Mouse (Mus musculus) CH12.LX (cell line): ENCODE measurements around the gene Kif1c. TPM values are rescaled to one million over a fixed set of nuclear protein-coding genes. Genes with fewer than 3 reads are reported as not detected.

ENCODE experiments used
- DNase-seq: peaks from one replicate; pipeline ENCODE4 v3.0.0-alpha.2; 2013; ENCODE audit errors: extremely low read depth
- H3K27ac ChIP-seq: 2 replicates; pipeline ENCODE4 v1.5.1; 2012; ENCODE audit warnings: low read depth, mild to moderate bottlenecking, control low read depth, moderate library complexity; ENCODE audit not compliant: insufficient read depth
- H3K27me3 ChIP-seq: replicated peaks from 2 replicates; pipeline ENCODE3; 2012; ENCODE audit warnings: inconsistent platforms
- H3K36me3 ChIP-seq, 2 experiments: replicated peaks in 1 of 2; 2 replicates each; pipeline versions ENCODE3 to v1.6.1; 2012; ENCODE audit warnings: inconsistent platforms in 1 of 2, low read length in 1 of 2, mild to moderate bottlenecking in 1 of 2, mixed read lengths in 1 of 2, moderate library complexity in 1 of 2; ENCODE audit not compliant: control insufficient read depth in 1 of 2, insufficient read depth in 1 of 2
- H3K4me1 ChIP-seq, 2 experiments: 2 replicates each; pipeline ENCODE4 v1.6.1; 2012; ENCODE audit warnings: inconsistent platforms in 1 of 2, moderate library complexity in 1 of 2; ENCODE audit not compliant: insufficient read depth in 2 of 2, control insufficient read depth in 1 of 2
- H3K4me2 ChIP-seq: 2 replicates; pipeline ENCODE4 v1.6.1; 2012; ENCODE audit warnings: low read depth, mild to moderate bottlenecking, control low read depth; ENCODE audit not compliant: poor library complexity, insufficient read depth, severe bottlenecking
- H3K4me3 ChIP-seq, 3 experiments: fragments of 150-350 bp in 1 of 3; sonication (generic) in 1 of 3; replicated peaks in 1 of 3; 2 replicates each; pipeline versions ENCODE3 to v1.5.1; 2011 to 2012; ENCODE audit warnings: low read depth in 2 of 3, low read length in 2 of 3, mild to moderate bottlenecking in 2 of 3, moderate library complexity in 2 of 3, control low read depth in 1 of 3, improper control_type of control experiment in 1 of 3, inconsistent platforms in 1 of 3, mixed read lengths in 1 of 3; ENCODE audit not compliant: poor library complexity in 1 of 3
- H3K79me2 ChIP-seq: replicated peaks from 2 replicates; pipeline ENCODE4 v1.6.1; 2012; ENCODE audit warnings: mild to moderate bottlenecking, moderate library complexity; ENCODE audit not compliant: control insufficient read depth, poor library complexity, insufficient read depth, severe bottlenecking; ENCODE audit errors: extremely low read depth
- H3K9ac ChIP-seq: 2 replicates; pipeline ENCODE4 v1.6.1; 2012; ENCODE audit warnings: low read depth, mild to moderate bottlenecking, control low read depth, moderate library complexity; ENCODE audit not compliant: insufficient read depth
- H3K9me3 ChIP-seq: replicated peaks from 2 replicates; pipeline ENCODE3; 2012; ENCODE audit warnings: low read length, inconsistent platforms, mixed read lengths
- BHLHE40 ChIP-seq: IDR thresholded peaks from 2 replicates; pipeline ENCODE4 v1.6.1; 2011; ENCODE audit warnings: mild to moderate bottlenecking, low read depth, low read length, improper control_type of control experiment
- CHD1 ChIP-seq: IDR thresholded peaks from 2 replicates; pipeline ENCODE4 v1.6.1; 2012; ENCODE audit warnings: low read depth, low read length, improper control_type of control experiment, inconsistent platforms
- CHD2 ChIP-seq: IDR thresholded peaks from 2 replicates; pipeline ENCODE4 v1.6.1; 2011; ENCODE audit warnings: low read length, improper control_type of control experiment
- CTCF ChIP-seq, 2 experiments: IDR thresholded peaks in 1 of 2; conservative IDR thresholded peaks in 1 of 2; 2 replicates each; pipeline ENCODE4 v1.5.1; 2011 to 2012; ENCODE audit warnings: low read depth in 2 of 2, low read length in 2 of 2, improper control_type of control experiment in 1 of 2, inconsistent platforms in 1 of 2, mild to moderate bottlenecking in 1 of 2, moderate library complexity in 1 of 2
- EP300 ChIP-seq: IDR thresholded peaks from 2 replicates; pipeline ENCODE4 v1.6.1; 2011; ENCODE audit warnings: low read length, improper control_type of control experiment
- GABPA ChIP-seq: IDR thresholded peaks from 2 replicates; pipeline ENCODE4 v1.6.1; 2012; ENCODE audit warnings: low read depth, low read length, improper control_type of control experiment, inconsistent platforms; ENCODE audit not compliant: insufficient replicate concordance
- IRF4 ChIP-seq: IDR thresholded peaks from 2 replicates; pipeline ENCODE4 v1.6.1; 2014; ENCODE audit warnings: low read depth, mild to moderate bottlenecking, inconsistent platforms, low read length, improper control_type of control experiment
- JUND ChIP-seq: conservative IDR thresholded peaks from 2 replicates; pipeline ENCODE4 v1.6.1; 2011; ENCODE audit warnings: low read depth, low read length, improper control_type of control experiment
- KAT2A ChIP-seq: IDR thresholded peaks from 2 replicates; pipeline ENCODE4 v1.6.1; 2012; ENCODE audit warnings: low read length, improper control_type of control experiment, inconsistent platforms; ENCODE audit not compliant: insufficient replicate concordance
- MAX ChIP-seq: IDR thresholded peaks from 2 replicates; pipeline ENCODE4 v1.6.1; 2011; ENCODE audit warnings: low read length, improper control_type of control experiment
- MAZ ChIP-seq: IDR thresholded peaks from 2 replicates; pipeline ENCODE4 v1.6.1; 2012; ENCODE audit warnings: low read depth, mild to moderate bottlenecking, inconsistent platforms, low read length, improper control_type of control experiment, moderate library complexity
- MXI1 ChIP-seq: IDR thresholded peaks from 2 replicates; pipeline ENCODE4 v1.6.1; 2011; ENCODE audit warnings: mild to moderate bottlenecking, low read depth, low read length, improper control_type of control experiment
- MYC ChIP-seq: IDR thresholded peaks from 2 replicates; pipeline ENCODE4 v1.6.1; 2011; ENCODE audit warnings: low read depth, mild to moderate bottlenecking, improper control_type of control experiment, low read length
- NELFE ChIP-seq: IDR thresholded peaks from 2 replicates; pipeline ENCODE4 v1.6.1; 2011; ENCODE audit warnings: low read depth, low read length, improper control_type of control experiment
- PAX5 ChIP-seq: IDR thresholded peaks from 2 replicates; pipeline ENCODE4 v1.6.1; 2012; ENCODE audit warnings: low read length, inconsistent platforms, mixed read lengths
- POLR2AphosphoS2 ChIP-seq: IDR thresholded peaks from 2 replicates; pipeline ENCODE4 v1.6.1; 2011; ENCODE audit warnings: low read depth, low read length, improper control_type of control experiment
- RAD21 ChIP-seq: IDR thresholded peaks from 2 replicates; pipeline ENCODE4 v1.6.1; 2011; ENCODE audit warnings: low read depth, mild to moderate bottlenecking, low read length, improper control_type of control experiment, moderate library complexity
- RCOR1 ChIP-seq: conservative IDR thresholded peaks from 2 replicates; pipeline ENCODE4 v1.6.1; 2012; ENCODE audit warnings: low read depth, mild to moderate bottlenecking, inconsistent platforms, low read length, improper control_type of control experiment
- SIN3A ChIP-seq: IDR thresholded peaks from 2 replicates; pipeline ENCODE4 v1.6.1; 2012; ENCODE audit warnings: low read length, improper control_type of control experiment, inconsistent platforms
- SMC3 ChIP-seq: IDR thresholded peaks from 2 replicates; pipeline ENCODE4 v1.6.1; 2011; ENCODE audit warnings: low read depth, low read length, improper control_type of control experiment
- UBTF ChIP-seq: IDR thresholded peaks from 2 replicates; pipeline ENCODE4 v1.6.1; 2012; ENCODE audit warnings: low read depth, mild to moderate bottlenecking, inconsistent platforms, low read length, improper control_type of control experiment, moderate library complexity
- USF2 ChIP-seq: conservative IDR thresholded peaks from 2 replicates; pipeline ENCODE4 v1.6.1; 2011; ENCODE audit warnings: low read depth, low read length, improper control_type of control experiment
- ZC3H11A ChIP-seq: IDR thresholded peaks from 2 replicates; pipeline ENCODE4 v1.6.1; 2012; ENCODE audit warnings: low read depth, mild to moderate bottlenecking, inconsistent platforms, low read length, improper control_type of control experiment
- ZKSCAN1 ChIP-seq: IDR thresholded peaks from 2 replicates; pipeline ENCODE4 v1.6.1; 2012; ENCODE audit warnings: low read depth, inconsistent platforms, low read length, improper control_type of control experiment, borderline replicate concordance
- ZNF384 ChIP-seq: IDR thresholded peaks from 2 replicates; pipeline ENCODE4 v1.6.1; 2012; ENCODE audit warnings: low read depth, low read length, improper control_type of control experiment, inconsistent platforms
- dilution Hi-C: fragments of 300-500 bp; cut with MboI; formaldehyde crosslinking; loops from 2 replicates; pipeline ENCODE4 v1.14.3; 2020; ENCODE audit warnings: low sequenced_read_pairs; ENCODE audit not compliant: extremely low pct_unique_long_range_greater_than_20kb, extremely low pct_ligation_motif_present
- in situ Hi-C: fragments of 300-500 bp; cut with MboI; formaldehyde crosslinking; loops from 3 replicates; pipeline ENCODE4 v1.14.3; 2019; ENCODE audit warnings: low sequenced_read_pairs, low pct_ligation_motif_present, low pct_unique_long_range_greater_than_20kb, mixed read lengths
- polyA plus RNA-seq: library from polyadenylated mRNA; unstranded; fragments of >175 nt; gene quantifications from 2 replicates; pipeline ENCODE4 v1.2.1, GENCODE M21; 2012; ENCODE audit warnings: low read depth; ENCODE audit not compliant: insufficient read length
- total RNA-seq, 2 experiments: library from RNA; depleted of rRNA; stranded (reverse); fragments of 300-350 nt in 1 of 2; fragments of >200 nt in 1 of 2; gene quantifications; 2 replicates each; pipeline ENCODE4 v1.2.3; 2012 to 2014

Kif1c gene
- total and polyA plus RNA-seq, 3 experiments: 11.0 to 38.0 (median 31.7) TPM

DNA sequence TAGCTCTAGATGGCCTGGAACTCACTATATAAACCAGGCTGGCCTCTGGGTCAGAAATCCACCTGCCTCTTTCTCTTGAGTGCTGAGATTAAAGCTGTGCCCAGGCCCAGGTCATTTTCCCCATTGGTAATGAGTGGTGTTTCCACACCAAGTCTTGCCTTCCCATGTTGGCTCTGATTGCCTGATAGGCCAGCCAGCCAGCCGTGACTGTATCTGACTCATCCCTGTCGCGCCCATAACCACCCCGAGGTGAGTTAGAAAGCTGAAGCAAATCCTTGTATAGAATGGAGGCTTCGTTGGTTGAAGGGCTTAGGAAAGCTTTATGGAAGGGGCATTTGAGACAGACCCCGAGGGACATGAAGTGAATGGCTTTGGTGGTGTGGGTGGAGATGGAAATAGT is 15.5 kb downstream of the Kif1c start:
- dilution Hi-C loops: no loop called here
- peak; percentile 53 for DNase-seq
- Histone ChIP-seq H3K4me3 (no peak overlapping the region), H3K27ac (no peak overlapping the region), H3K79me2 (no peaks in the 10 kb centered on the region), H3K27me3 (no peaks in the 10 kb centered on the region), H3K4me1 (peaks cover 5 to 35% of the 10 kb centered on the region in 2 experiments), H3K9ac (no peak overlapping the region), H3K36me3 (peaks cover 34 to 78% of the 10 kb centered on the region in 2 experiments), H3K9me3 (no peaks in the 10 kb centered on the region), H3K4me2 (no peak overlapping the region)
- TF ChIP-seq CTCF (conservative IDR thresholded peaks at IDR 0.05 in 1 of 2, IDR thresholded peaks at IDR 0.05 in 1 of 2; ENCODE audit: low read depth in 2 of 2, low read length in 2 of 2): no peak
- no peak for TF ChIP-seq EP300
- no peak for TF ChIP-seq RAD21
- TF ChIP-seq KAT2A: no peak
- no peak for TF ChIP-seq NELFE
- in situ Hi-C loops: no loop called here

DNA sequence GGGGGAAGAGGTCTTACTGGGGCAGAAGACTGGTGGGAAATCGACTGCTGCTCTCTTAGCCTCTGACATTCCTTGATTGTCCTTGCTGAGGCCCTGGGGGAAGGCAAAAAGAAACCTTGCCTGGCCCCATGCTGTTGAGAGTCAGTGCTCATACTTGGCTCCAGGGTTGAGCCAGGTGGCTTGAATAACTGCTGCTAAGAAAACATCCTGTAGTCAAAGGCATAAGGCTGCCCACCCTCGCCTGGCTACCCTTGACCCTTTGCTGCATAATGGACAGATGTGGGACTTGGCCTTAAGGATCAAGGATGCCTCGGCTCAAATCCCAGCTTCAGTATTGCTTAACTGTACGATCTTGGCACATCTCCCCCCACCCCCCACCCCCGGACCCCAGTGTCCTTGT is 18.1 kb downstream of the Kif1c start:
- H3K27me3 ChIP-seq: no peaks in the 10 kb centered on the region

DNA sequence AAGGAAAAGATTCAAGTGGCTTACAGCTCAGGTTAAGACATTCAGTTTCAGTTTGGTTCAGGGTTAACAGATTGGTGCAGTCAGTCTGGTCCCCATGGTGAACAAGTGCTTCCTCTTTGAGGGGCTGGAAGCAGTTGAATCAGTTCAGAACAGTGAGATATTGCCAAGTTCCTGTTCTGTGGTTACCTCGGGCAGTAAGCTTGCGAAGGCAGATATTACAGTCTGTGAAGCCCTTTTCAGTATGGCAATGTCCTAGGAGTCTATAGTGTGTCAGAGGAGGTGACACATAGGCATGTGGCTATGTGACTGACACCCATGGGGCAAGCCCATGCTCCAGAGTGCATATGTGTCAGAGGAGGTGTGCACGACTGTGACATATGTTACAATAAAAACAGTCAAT is 20.2 kb downstream of the Kif1c start:
- H3K27me3 ChIP-seq: no peaks in the 10 kb centered on the region
- in situ Hi-C loops: no loop called here
- H3K9me3 ChIP-seq: no peaks in the 10 kb centered on the region
- peak; percentile 85 for DNase-seq
- no peak overlapping the region for H3K4me3 ChIP-seq
- H3K27ac ChIP-seq: no peak overlapping the region
- dilution Hi-C loops: no loop called here
- H3K79me2 ChIP-seq: no peaks in the 10 kb centered on the region
- H3K4me2 ChIP-seq: no peak overlapping the region
- H3K36me3 ChIP-seq: peaks cover 54 to 84% of the 10 kb centered on the region in 2 experiments
- no peak overlapping the region for H3K9ac ChIP-seq
- peaks cover 5 to 31% of the 10 kb centered on the region in 2 experiments for H3K4me1 ChIP-seq
- TF ChIP-seq BHLHE40: no peak
- peak; percentile 31; the same call in 1 of the 2 replicates for TF ChIP-seq MYC
- peak; percentile 64 for TF ChIP-seq EP300
- TF ChIP-seq MAX: 0 out of 2 replicates have a peak, but pooled peaks have one; percentile 16
- TF ChIP-seq IRF4: peak; percentile 44; the same call in 1 of the 2 replicates
- no peak for TF ChIP-seq GABPA
- TF ChIP-seq, all 38 proteins: peak for 4

More for the DNA sequence above, 18.1 kb downstream of the Kif1c start:
- Histone ChIP-seq H3K27ac (no peak overlapping the region), H3K79me2 (no peaks in the 10 kb centered on the region), H3K4me2 (no peak overlapping the region), H3K9ac (no peak overlapping the region), H3K36me3 (peaks cover 33 to 74% of the 10 kb centered on the region in 2 experiments), H3K9me3 (no peaks in the 10 kb centered on the region), H3K4me1 (peaks cover 5 to 38% of the 10 kb centered on the region in 2 experiments), H3K4me3 (no peak overlapping the region)
- TF ChIP-seq ZC3H11A (no peak), USF2 (no peak), ZNF384 (no peak), ZKSCAN1 (no peak), UBTF (no peak), CTCF (conservative IDR thresholded peaks at IDR 0.05 in 1 of 2, IDR thresholded peaks at IDR 0.05 in 1 of 2; ENCODE audit: low read depth in 2 of 2, low read length in 2 of 2) (no peak), MAZ (no peak), JUND (no peak), KAT2A (no peak), RAD21 (no peak), POLR2AphosphoS2 (no peak), RCOR1 (no peak), CHD1 (no peak), SMC3 (no peak), CHD2 (no peak), NELFE (no peak), BHLHE40 (no peak), PAX5 (no peak), MXI1 (no peak), SIN3A (no peak)
- dilution Hi-C loops (no loop called here), in situ Hi-C loops (no loop called here)
- DNase-seq: no peak
